Mouse (Mus musculus) brown adipose tissue, adult 24 weeks (tissue): ENCODE results near the gene Cabp1. TPM values are rescaled to one million over a fixed set of nuclear protein-coding genes. Genes with fewer than 3 reads are reported as not detected.

Experiments
- H3K27ac ChIP-seq: fragments of 200-500 bp; replicated peaks from 2 replicates; pipeline ENCODE4 v1.5.1; 2012; ENCODE audit warnings: low read depth, mild to moderate bottlenecking, low read length
- H3K4me1 ChIP-seq: fragments of 200-500 bp; 2 replicates; pipeline ENCODE4 v1.6.1; 2012; ENCODE audit warnings: low read length, mixed read lengths; ENCODE audit not compliant: control insufficient read depth, insufficient read depth, insufficient read length
- H3K4me3 ChIP-seq: fragments of 200-500 bp; 2 replicates; pipeline ENCODE4 v1.5.1; 2012; ENCODE audit warnings: low read depth, mild to moderate bottlenecking, low read length, moderate library complexity; ENCODE audit not compliant: insufficient read depth
- polyA plus RNA-seq: library from polyadenylated mRNA; stranded (reverse); fragments of >200 nt; gene quantifications from 2 replicates; pipeline ENCODE4 v1.2.4, GENCODE M21; 2012; ENCODE audit not compliant: missing spikeins, insufficient read depth, insufficient read length

Cabp1 gene
- polyA plus RNA-seq, 1 experiment = 1.0 TPM

- no peak overlapping the region for H3K4me3 ChIP-seq
- peaks cover 24% of the 10 kb centered on the region for H3K4me1 ChIP-seq
- peak overlapping the region; percentile 10; the same call in 1 of the 2 replicates for H3K27ac ChIP-seq
These were observed 50.6 kb downstream of the Cabp1 start for GRCm38 (mm10) chr5:115143552-115143951.

- Histone ChIP-seq H3K4me1 (peaks cover 24% of the 10 kb centered on the region), H3K4me3 (no peak overlapping the region), H3K27ac (no peak overlapping the region)
These were observed 51.9 kb downstream of the Cabp1 start for GRCm38 (mm10) chr5:115142166-115142697.

DNA sequence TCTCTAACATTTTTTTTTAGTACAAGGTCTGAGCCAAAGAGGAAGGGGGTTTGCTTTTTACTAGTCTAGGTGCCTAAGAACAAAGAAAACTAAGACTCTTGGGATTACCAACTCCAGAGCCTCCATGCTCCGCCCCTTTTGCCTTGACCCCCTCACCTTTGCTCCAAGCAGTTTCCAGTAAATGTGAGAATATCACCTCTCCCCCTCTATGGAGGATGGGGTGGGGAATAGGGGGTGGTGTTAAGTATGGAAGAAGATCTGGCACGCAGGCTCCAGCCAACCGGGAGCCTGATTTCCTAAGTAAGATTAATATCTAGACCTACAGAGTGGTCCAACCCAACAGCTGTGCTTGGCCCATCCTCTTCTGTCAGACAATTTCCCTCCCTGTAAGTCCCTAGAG lies 53.5 kb downstream of the Cabp1 start:
- Histone ChIP-seq H3K4me3 (no peak overlapping the region), H3K4me1 (peaks cover 18% of the 10 kb centered on the region), H3K27ac (no peak overlapping the region)

- Histone ChIP-seq H3K4me3 (no peak overlapping the region), H3K27ac (no peak overlapping the region), H3K4me1 (peaks cover 11% of the 10 kb centered on the region)
These were observed 55.1 kb downstream of the Cabp1 start for GRCm38 (mm10) chr5:115139124-115139523.

DNA sequence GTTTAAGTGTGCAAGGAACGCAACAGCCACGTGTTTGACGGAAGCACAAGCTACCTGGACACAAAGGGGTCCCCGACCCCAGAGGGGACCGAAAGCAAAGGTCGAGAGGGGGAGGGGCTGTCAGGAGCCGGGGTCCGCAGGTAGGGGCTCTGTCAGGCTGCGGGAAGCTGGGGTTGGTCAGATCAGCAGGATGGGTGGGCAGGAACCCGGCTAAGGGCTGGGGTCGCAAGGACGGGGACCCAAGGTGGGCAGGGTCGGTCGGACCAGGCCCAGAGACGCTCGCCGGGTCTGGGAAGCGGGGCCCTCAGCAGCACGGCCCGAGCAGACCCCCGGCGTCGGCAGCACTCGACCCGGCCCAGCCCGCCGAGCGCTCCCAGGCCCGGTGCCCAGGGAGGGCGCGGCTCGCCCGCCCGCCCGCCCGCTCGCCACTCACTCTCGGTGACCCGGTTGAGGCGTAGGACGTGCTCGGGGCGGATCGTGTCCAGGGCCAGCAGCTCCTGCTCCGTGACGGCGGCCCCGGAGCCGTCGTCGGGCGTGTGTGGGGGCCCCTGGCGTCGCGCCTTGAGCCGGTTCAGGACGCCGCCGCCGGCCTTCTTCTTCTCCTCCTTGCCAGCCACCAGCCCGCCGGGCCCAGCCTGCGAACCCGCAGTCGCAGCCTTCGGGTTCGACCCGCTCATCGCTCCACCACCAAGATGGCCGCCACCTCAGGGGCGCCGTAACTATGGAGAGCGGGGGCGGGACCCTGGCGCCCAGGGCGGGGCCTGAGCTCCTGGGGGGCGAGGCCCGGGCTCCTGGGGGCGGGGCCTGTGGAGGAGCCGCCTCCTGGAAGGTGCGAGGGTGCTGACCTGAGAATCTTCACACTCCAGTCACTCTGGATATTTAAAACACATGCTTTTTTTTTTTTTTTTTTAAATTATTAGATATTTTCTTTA lies 59.7 kb downstream of the Cabp1 start, which contains the start of gene Unc119b:
Gene Unc119b, minus strand, starts transcription at position 742 of the 932 bp plus-strand sequence.
- Histone ChIP-seq H3K27ac (peak within 1 kb of the TSS; percentile 39), H3K4me3 (peak within 1 kb of the TSS; percentile 84), H3K4me1 (peaks cover 11% of the 10 kb centered on the region)

- Histone ChIP-seq H3K4me3 (peak overlapping the region; percentile 84), H3K4me1 (peaks cover 11% of the 10 kb centered on the region), H3K27ac (peak overlapping the region; percentile 39)
These were observed 60.7 kb downstream of the Cabp1 start for GRCm38 (mm10) chr5:115133358-115134066.

GRCm38 (mm10) chr5:115132465-115132864 lies 61.7 kb downstream of the Cabp1 start:
- H3K27ac ChIP-seq = no peak overlapping the region
- no peak overlapping the region for H3K4me3 ChIP-seq
- peaks cover 11% of the 10 kb centered on the region for H3K4me1 ChIP-seq

DNA sequence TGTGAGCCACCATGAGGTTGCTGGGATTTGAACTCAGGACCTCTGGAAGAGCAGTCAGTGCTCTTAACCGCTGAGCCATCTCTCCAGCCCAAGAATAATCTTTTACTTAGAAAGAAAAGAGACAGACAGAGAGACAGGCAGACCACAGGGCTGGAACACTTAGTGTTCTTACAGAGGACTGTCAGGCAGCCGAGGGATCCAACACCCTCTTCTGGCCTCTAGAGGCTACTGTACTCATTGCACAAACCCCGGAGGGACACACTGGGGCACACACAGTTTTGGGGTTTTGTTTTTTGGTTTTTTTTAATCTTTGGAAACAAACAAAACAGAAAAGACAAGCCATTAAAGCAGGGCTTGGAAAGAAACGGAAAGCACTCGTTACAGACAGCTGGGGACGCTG lies 64.9 kb downstream of the Cabp1 start:
- Histone ChIP-seq H3K4me1 (peaks cover 11% of the 10 kb centered on the region), H3K27ac (no peak overlapping the region), H3K4me3 (no peak overlapping the region)

GRCm38 (mm10) chr5:115127421-115128179 lies 66.6 kb downstream of the Cabp1 start:
- Histone ChIP-seq H3K27ac (no peak overlapping the region; the same call in 1 of the 2 replicates), H3K4me3 (no peak overlapping the region), H3K4me1 (peaks cover 2% of the 10 kb centered on the region; the same call in 1 of the 2 replicates)

- H3K4me1 ChIP-seq = 0 out of 2 replicates have a peak, but pooled peaks cover 2% of the 10 kb centered on the region
- H3K27ac ChIP-seq = no peak overlapping the region; the same call in 1 of the 2 replicates
- no peak overlapping the region for H3K4me3 ChIP-seq
These were observed 67.4 kb downstream of the Cabp1 start for GRCm38 (mm10) chr5:115126578-115127312.

GRCm38 (mm10) chr5:115125211-115125871 lies 68.8 kb downstream of the Cabp1 start:
- Histone ChIP-seq H3K4me3 (no peak overlapping the region), H3K27ac (no peak overlapping the region), H3K4me1 (0 out of 2 replicates have a peak, but pooled peaks cover 2% of the 10 kb centered on the region)

- Histone ChIP-seq H3K4me1 (0 out of 2 replicates have a peak, but pooled peaks cover 2% of the 10 kb centered on the region), H3K4me3 (no peak overlapping the region), H3K27ac (no peak overlapping the region)
These were observed 69.5 kb downstream of the Cabp1 start for GRCm38 (mm10) chr5:115124690-115125089.

GRCm38 (mm10) chr5:115120978-115121377 lies 73.2 kb downstream of the Cabp1 start:
- Histone ChIP-seq H3K4me1 (peaks cover 4% of the 10 kb centered on the region; the same call in 1 of the 2 replicates), H3K27ac (no peak overlapping the region), H3K4me3 (no peak overlapping the region)
